Mouse (Mus musculus): ENCODE measurements around the gene Nisch. TPM values are rescaled to one million over a fixed set of nuclear protein-coding genes. Genes with fewer than 3 reads are reported as not detected.

The Nisch gene
- polyA plus RNA-seq, 1 experiment, result 292 TPM

- WGBS, result 91% methylated on average over 3 of the region's 3 CpGs
- no peak overlapping the region for H3K27ac ChIP-seq (ENCODE audit: insufficient read depth, low read length)
- TF ChIP-seq CTCF (IDR thresholded peaks at IDR 0.05; ENCODE audit: borderline replicate concordance, insufficient read depth, low read depth, low read length), result no peak
- no peak for TF ChIP-seq POLR2A (IDR thresholded peaks at IDR 0.05; ENCODE audit: borderline replicate concordance, insufficient read depth, low read length)
- H3K4me1 ChIP-seq (ENCODE audit: control insufficient read depth, insufficient read depth, low read length), result peaks cover 17% of the 10 kb centered on the region
- H3K27me3 ChIP-seq (ENCODE audit: control insufficient read depth, insufficient read depth, low read length), result no peaks in the 10 kb centered on the region
- no peak for DNase-seq
- H3K4me3 ChIP-seq (replicated peaks; ENCODE audit: insufficient read depth, low read depth, low read length), result no peak overlapping the region
Measured at GRCm38 (mm10) chr14:31214684-31215083, 2.1 kb downstream of the Nisch start.

- DNase-seq, result no peak
- Histone ChIP-seq H3K4me1 (ENCODE audit: control insufficient read depth, insufficient read depth, low read length) (peaks cover 17% of the 10 kb centered on the region), H3K27me3 (ENCODE audit: control insufficient read depth, insufficient read depth, low read length) (no peaks in the 10 kb centered on the region), H3K4me3 (replicated peaks; ENCODE audit: insufficient read depth, low read depth, low read length) (no peak overlapping the region), H3K27ac (ENCODE audit: insufficient read depth, low read length) (no peak overlapping the region)
- TF ChIP-seq POLR2A (IDR thresholded peaks at IDR 0.05; ENCODE audit: borderline replicate concordance, insufficient read depth, low read length) (no peak), CTCF (IDR thresholded peaks at IDR 0.05; ENCODE audit: borderline replicate concordance, insufficient read depth, low read depth, low read length) (no peak)
- 83% methylated on average over 8 of the region's 8 CpGs for WGBS
Measured at GRCm38 (mm10) chr14:31213868-31214267, 2.9 kb downstream of the Nisch start.

GRCm38 (mm10) chr14:31212499-31212898, 4.2 kb downstream of the Nisch start:
- Histone ChIP-seq H3K27ac (ENCODE audit: insufficient read depth, low read length) (no peak overlapping the region), H3K4me3 (replicated peaks; ENCODE audit: insufficient read depth, low read depth, low read length) (no peak overlapping the region), H3K27me3 (ENCODE audit: control insufficient read depth, insufficient read depth, low read length) (no peaks in the 10 kb centered on the region), H3K4me1 (ENCODE audit: control insufficient read depth, insufficient read depth, low read length) (peaks cover 10% of the 10 kb centered on the region)
- DNase-seq, result no peak
- 91% methylated on average over 3 of the region's 3 CpGs for WGBS
- TF ChIP-seq CTCF (IDR thresholded peaks at IDR 0.05; ENCODE audit: borderline replicate concordance, insufficient read depth, low read depth, low read length), result no peak
- TF ChIP-seq POLR2A (IDR thresholded peaks at IDR 0.05; ENCODE audit: borderline replicate concordance, insufficient read depth, low read length), result no peak

GRCm38 (mm10) chr14:31211854-31212253, 4.9 kb downstream of the Nisch start:
- Histone ChIP-seq H3K4me1 (ENCODE audit: control insufficient read depth, insufficient read depth, low read length) (peaks cover 7% of the 10 kb centered on the region; the same call in 1 of the 2 replicates), H3K27me3 (ENCODE audit: control insufficient read depth, insufficient read depth, low read length) (no peaks in the 10 kb centered on the region), H3K4me3 (replicated peaks; ENCODE audit: insufficient read depth, low read depth, low read length) (no peak overlapping the region), H3K27ac (ENCODE audit: insufficient read depth, low read length) (no peak overlapping the region)
- TF ChIP-seq CTCF (IDR thresholded peaks at IDR 0.05; ENCODE audit: borderline replicate concordance, insufficient read depth, low read depth, low read length), result no peak
- no peak for TF ChIP-seq POLR2A (IDR thresholded peaks at IDR 0.05; ENCODE audit: borderline replicate concordance, insufficient read depth, low read length)
- 93% methylated on average over 6 of the region's 6 CpGs for WGBS
- no peak for DNase-seq

GRCm38 (mm10) chr14:31209133-31209557, 7.6 kb downstream of the Nisch start:
- Histone ChIP-seq H3K4me1 (ENCODE audit: control insufficient read depth, insufficient read depth, low read length) (no peaks in the 10 kb centered on the region; the same call in 1 of the 2 replicates), H3K27ac (ENCODE audit: insufficient read depth, low read length) (no peak overlapping the region), H3K27me3 (ENCODE audit: control insufficient read depth, insufficient read depth, low read length) (no peaks in the 10 kb centered on the region), H3K4me3 (replicated peaks; ENCODE audit: insufficient read depth, low read depth, low read length) (no peak overlapping the region)
- TF ChIP-seq POLR2A (IDR thresholded peaks at IDR 0.05; ENCODE audit: borderline replicate concordance, insufficient read depth, low read length) (no peak), CTCF (IDR thresholded peaks at IDR 0.05; ENCODE audit: borderline replicate concordance, insufficient read depth, low read depth, low read length) (no peak)
- 91% methylated on average over 4 of the region's 4 CpGs for WGBS
- no peak for DNase-seq

GRCm38 (mm10) chr14:31208084-31208483, 8.7 kb downstream of the Nisch start, which contains the start of gene Tnnc1:
Gene Tnnc1, plus strand, starts transcription at chr14:31208312.
- H3K4me3 ChIP-seq (replicated peaks; ENCODE audit: insufficient read depth, low read depth, low read length), result peak within 1 kb of the TSS; percentile 83
- H3K27me3 ChIP-seq (ENCODE audit: control insufficient read depth, insufficient read depth, low read length), result no peaks in the 10 kb centered on the region
- no peak for DNase-seq
- no peak for TF ChIP-seq POLR2A (IDR thresholded peaks at IDR 0.05; ENCODE audit: borderline replicate concordance, insufficient read depth, low read length)
- TF ChIP-seq CTCF (IDR thresholded peaks at IDR 0.05; ENCODE audit: borderline replicate concordance, insufficient read depth, low read depth, low read length), result no peak
- 56% methylated on average over 2 of the region's 2 CpGs for WGBS
- peak within 1 kb of the TSS; percentile 72 for H3K27ac ChIP-seq (ENCODE audit: insufficient read depth, low read length)
- no peaks in the 10 kb centered on the region; the same call in 1 of the 2 replicates for H3K4me1 ChIP-seq (ENCODE audit: control insufficient read depth, insufficient read depth, low read length)

GRCm38 (mm10) chr14:31207070-31207830, 9.5 kb downstream of the Nisch start:
- TF ChIP-seq POLR2A (IDR thresholded peaks at IDR 0.05; ENCODE audit: borderline replicate concordance, insufficient read depth, low read length) (no peak), CTCF (IDR thresholded peaks at IDR 0.05; ENCODE audit: borderline replicate concordance, insufficient read depth, low read depth, low read length) (no peak)

GRCm38 (mm10) chr14:31206472-31206981, 10.2 kb downstream of the Nisch start:
- DNase-seq, result peak; percentile 96
- Histone ChIP-seq H3K27me3 (ENCODE audit: control insufficient read depth, insufficient read depth, low read length) (no peaks in the 10 kb centered on the region), H3K27ac (ENCODE audit: insufficient read depth, low read length) (peak overlapping the region; percentile 72), H3K4me3 (replicated peaks; ENCODE audit: insufficient read depth, low read depth, low read length) (peak overlapping the region; percentile 83), H3K4me1 (ENCODE audit: control insufficient read depth, insufficient read depth, low read length) (no peaks in the 10 kb centered on the region; the same call in 1 of the 2 replicates)
- WGBS, result under 1% methylated on average over 46 of the region's 48 CpGs
- TF ChIP-seq POLR2A (IDR thresholded peaks at IDR 0.05; ENCODE audit: borderline replicate concordance, insufficient read depth, low read length) (peak; percentile 94), CTCF (IDR thresholded peaks at IDR 0.05; ENCODE audit: borderline replicate concordance, insufficient read depth, low read depth, low read length) (no peak)

More at GRCm38 (mm10) chr14:31207070-31207830, 9.5 kb downstream of the Nisch start:
- peak in 1 of 2 experiments; percentile 40 for DNase-seq
- no peaks in the 10 kb centered on the region; the same call in 1 of the 2 replicates for H3K4me1 ChIP-seq (ENCODE audit: control insufficient read depth, insufficient read depth, low read length)
- H3K27ac ChIP-seq (ENCODE audit: insufficient read depth, low read length), result peak overlapping the region; percentile 72
- WGBS, result 44% methylated on average over 13 of the region's 13 CpGs
- H3K4me3 ChIP-seq (replicated peaks; ENCODE audit: insufficient read depth, low read depth, low read length), result peak overlapping the region; percentile 83
- no peaks in the 10 kb centered on the region for H3K27me3 ChIP-seq (ENCODE audit: control insufficient read depth, insufficient read depth, low read length)
